Mouse (Mus musculus) lung, postnatal 10 days (tissue): Measurements from ENCODE around the gene Borcs7.
A peak's percentile ranks its signal among the peaks of the same experiment; 100 is the strongest.
"Not testable (repeated sequence)": the region's sequence is repeated elsewhere in the genome, so short reads cannot be mapped to it uniquely, and the experiment has no call there.

Source experiments
- DNase-seq: peaks from one replicate; pipeline ENCODE4 v3.0.0; 2021

The Borcs7 gene

GRCm38 (mm10) chr19:46718150-46718549, 28.4 kb downstream of the Borcs7 start:
- DNase-seq = no peak

- DNase-seq = no peak
Observed at GRCm38 (mm10) chr19:46724411-46724810, 34.7 kb downstream of the Borcs7 start.

- no peak for DNase-seq
Observed at GRCm38 (mm10) chr19:46726142-46726541, 36.4 kb downstream of the Borcs7 start.

GRCm38 (mm10) chr19:46727140-46727736, 37.5 kb downstream of the Borcs7 start:
- DNase-seq = no peak

GRCm38 (mm10) chr19:46727945-46728540, 38.3 kb downstream of the Borcs7 start:
- no peak for DNase-seq

- no peak for DNase-seq
Observed at GRCm38 (mm10) chr19:46728909-46729308, 39.2 kb downstream of the Borcs7 start.

- no peak for DNase-seq
Observed at GRCm38 (mm10) chr19:46731351-46731750, 41.6 kb downstream of the Borcs7 start.

GRCm38 (mm10) chr19:46732673-46733072, 43.0 kb downstream of the Borcs7 start:
- DNase-seq = not testable (repeated sequence)

GRCm38 (mm10) chr19:46733626-46734025, 43.9 kb downstream of the Borcs7 start:
- DNase-seq = no peak

GRCm38 (mm10) chr19:46735241-46735640, 45.5 kb downstream of the Borcs7 start:
- no peak for DNase-seq

GRCm38 (mm10) chr19:46737106-46737505, 47.4 kb downstream of the Borcs7 start:
- no peak for DNase-seq

GRCm38 (mm10) chr19:46740341-46741008, 50.8 kb downstream of the Borcs7 start:
- peak; percentile 81 for DNase-seq

GRCm38 (mm10) chr19:46741574-46741973, 51.9 kb downstream of the Borcs7 start:
- DNase-seq = no peak

- no peak for DNase-seq
Observed at GRCm38 (mm10) chr19:46744681-46745080, 55.0 kb downstream of the Borcs7 start.

GRCm38 (mm10) chr19:46747799-46748198, 58.1 kb downstream of the Borcs7 start:
- DNase-seq = no peak

- DNase-seq = no peak
Observed at GRCm38 (mm10) chr19:46752235-46752634, 62.5 kb downstream of the Borcs7 start.
